Mouse (Mus musculus): ENCODE measurements around the gene Taar7d.

Taar7d gene

GRCm38 (mm10) chr10:24026922-24027321 is at the start of gene Taar7d:
Gene Taar7d, plus strand, starts transcription at chr10:24027222.
- Histone ChIP-seq H3K36me3 (ENCODE audit: control insufficient read depth, insufficient read depth, low read length, poor library complexity, severe bottlenecking) (no peaks in the 10 kb centered on the region), H3K27me3 (ENCODE audit: control insufficient read depth, insufficient read depth, low read length, poor library complexity, severe bottlenecking) (no peaks in the 10 kb centered on the region)
- DNase-seq (ENCODE audit: low read depth, low spot score), result no peak

- Histone ChIP-seq H3K27me3 (ENCODE audit: control insufficient read depth, insufficient read depth, low read length, poor library complexity, severe bottlenecking) (no peaks in the 10 kb centered on the region), H3K36me3 (ENCODE audit: control insufficient read depth, insufficient read depth, low read length, poor library complexity, severe bottlenecking) (no peaks in the 10 kb centered on the region)
- DNase-seq (ENCODE audit: low read depth, low spot score), result no peak
These were observed 49.1 kb upstream of the Taar7d start for GRCm38 (mm10) chr10:23977958-23978357.

DNA sequence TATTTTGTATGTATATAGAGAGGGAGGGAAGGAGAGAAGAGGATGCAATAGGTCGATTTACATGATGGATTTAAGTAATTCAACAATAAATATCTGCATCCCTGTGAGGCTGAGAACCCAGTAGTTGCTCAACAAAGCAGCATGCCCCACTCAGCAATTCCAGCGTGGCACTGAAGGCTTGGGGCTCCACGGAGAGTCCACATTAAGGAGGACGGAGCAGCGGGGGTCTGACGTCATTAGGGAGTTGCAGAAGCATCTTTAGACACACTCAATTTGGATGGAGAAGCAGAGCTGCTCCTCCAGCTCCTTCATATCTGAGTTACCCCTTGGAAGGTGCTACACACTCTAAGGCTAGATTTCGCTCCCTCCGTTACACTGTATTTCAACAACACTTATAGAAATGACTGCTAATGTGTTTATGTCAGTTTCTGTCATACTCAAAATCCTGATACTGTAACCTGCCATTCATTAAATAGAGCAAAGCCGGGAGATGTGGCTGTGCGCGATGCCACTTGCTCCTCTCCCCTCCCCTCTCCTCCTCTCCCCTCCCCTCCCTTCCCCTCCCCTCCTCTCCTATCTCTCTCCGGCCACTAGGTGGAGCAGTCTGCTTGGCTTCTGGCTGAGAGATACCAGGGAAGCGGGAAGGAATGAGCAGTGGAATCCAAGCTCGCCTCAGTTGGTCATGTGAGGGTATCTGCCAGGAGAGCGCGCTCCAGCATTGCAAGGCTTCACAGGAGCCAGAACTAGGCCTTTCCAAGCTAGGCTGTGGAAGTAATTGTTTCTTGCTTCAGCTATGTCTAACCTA is 47.9 kb upstream of the Taar7d start:
- peak; percentile 45 for DNase-seq (ENCODE audit: low read depth, low spot score)
- Histone ChIP-seq H3K27me3 (ENCODE audit: control insufficient read depth, insufficient read depth, low read length, poor library complexity, severe bottlenecking) (no peaks in the 10 kb centered on the region), H3K36me3 (ENCODE audit: control insufficient read depth, insufficient read depth, low read length, poor library complexity, severe bottlenecking) (no peaks in the 10 kb centered on the region)

DNA sequence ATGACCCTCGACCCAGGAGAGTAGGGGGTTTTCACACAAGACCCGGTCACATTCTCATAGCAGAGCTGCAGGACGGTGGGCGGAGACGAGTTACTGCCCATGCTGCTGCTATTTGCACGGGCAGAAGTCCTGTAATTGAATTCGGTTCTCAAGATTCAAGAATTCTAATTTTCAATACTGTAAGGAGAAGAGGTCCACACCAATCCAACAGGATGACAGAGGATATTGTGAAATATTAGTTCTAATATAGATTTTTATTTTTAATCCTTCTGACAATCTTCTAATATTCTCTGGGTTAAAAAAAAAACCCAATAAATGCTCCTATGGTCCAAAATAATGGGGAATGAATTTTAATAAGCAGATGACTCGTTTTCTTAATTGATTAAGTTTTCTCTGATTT is 41.5 kb upstream of the Taar7d start, which contains the start of gene Taar6:
Gene Taar6, minus strand, starts transcription at position 101 of the 400 bp plus-strand sequence.
- no peaks in the 10 kb centered on the region for H3K27me3 ChIP-seq (ENCODE audit: control insufficient read depth, insufficient read depth, low read length, poor library complexity, severe bottlenecking)
- H3K36me3 ChIP-seq (ENCODE audit: control insufficient read depth, insufficient read depth, low read length, poor library complexity, severe bottlenecking), result no peaks in the 10 kb centered on the region
- DNase-seq (ENCODE audit: low read depth, low spot score), result no peak

- DNase-seq (ENCODE audit: low read depth, low spot score), result no peak
- Histone ChIP-seq H3K36me3 (ENCODE audit: control insufficient read depth, insufficient read depth, low read length, poor library complexity, severe bottlenecking) (no peaks in the 10 kb centered on the region), H3K27me3 (ENCODE audit: control insufficient read depth, insufficient read depth, low read length, poor library complexity, severe bottlenecking) (no peaks in the 10 kb centered on the region)
These were observed 40.6 kb upstream of the Taar7d start for GRCm38 (mm10) chr10:23986419-23986818.

DNA sequence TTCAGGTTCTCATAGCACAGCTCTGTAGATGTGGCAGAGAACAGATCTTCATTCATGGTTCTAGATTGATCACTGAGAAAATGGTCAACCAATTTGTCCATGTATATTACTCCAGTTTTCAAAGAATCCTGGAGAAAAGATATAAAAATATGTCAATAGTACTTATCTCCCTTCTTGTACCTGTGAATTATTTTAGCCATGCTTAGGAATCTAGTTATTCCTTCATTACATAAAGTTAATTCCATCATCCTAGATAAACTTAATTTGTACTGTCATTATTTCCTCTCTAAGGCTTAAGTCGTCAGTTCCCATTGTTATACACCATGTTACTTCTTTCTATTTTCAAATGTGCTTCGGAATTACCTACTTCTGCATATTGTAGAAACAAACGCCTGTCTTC is 33.6 kb upstream of the Taar7d start, which contains the start of gene Taar7a:
Gene Taar7a, minus strand, starts transcription at position 101 of the 400 bp plus-strand sequence.
- no peak for DNase-seq (ENCODE audit: low read depth, low spot score)
- Histone ChIP-seq H3K27me3 (ENCODE audit: control insufficient read depth, insufficient read depth, low read length, poor library complexity, severe bottlenecking) (no peaks in the 10 kb centered on the region), H3K36me3 (ENCODE audit: control insufficient read depth, insufficient read depth, low read length, poor library complexity, severe bottlenecking) (no peaks in the 10 kb centered on the region)

DNA sequence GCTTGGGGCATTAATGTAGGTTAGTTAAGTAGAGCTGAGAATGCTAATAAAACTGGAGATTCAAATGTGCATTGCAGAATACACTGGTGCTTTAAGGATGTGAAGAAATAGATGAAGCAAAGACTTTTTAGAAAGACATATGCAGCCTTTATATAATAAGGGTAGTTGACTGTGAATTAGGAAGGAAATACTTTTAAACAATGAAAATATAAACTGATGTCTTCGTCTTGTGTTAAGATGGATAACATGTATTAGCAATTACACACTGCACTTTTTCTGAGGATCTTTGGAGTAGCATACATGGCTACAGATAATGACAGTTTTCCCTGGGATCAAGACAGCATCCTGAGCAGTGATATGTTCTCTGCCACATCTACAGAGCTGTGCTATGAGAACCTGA is 27.4 kb upstream of the Taar7d start, which contains the start of gene Taar7b:
Gene Taar7b, plus strand, starts transcription at position 301 of the 400 bp plus-strand sequence.
- DNase-seq (ENCODE audit: low read depth, low spot score), result no peak
- Histone ChIP-seq H3K27me3 (ENCODE audit: control insufficient read depth, insufficient read depth, low read length, poor library complexity, severe bottlenecking) (no peaks in the 10 kb centered on the region), H3K36me3 (ENCODE audit: control insufficient read depth, insufficient read depth, low read length, poor library complexity, severe bottlenecking) (no peaks in the 10 kb centered on the region)

GRCm38 (mm10) chr10:24006442-24006841 is 20.6 kb upstream of the Taar7d start:
- H3K36me3 ChIP-seq (ENCODE audit: control insufficient read depth, insufficient read depth, low read length, poor library complexity, severe bottlenecking), result no peaks in the 10 kb centered on the region
- DNase-seq (ENCODE audit: low read depth, low spot score), result no peak
- no peaks in the 10 kb centered on the region for H3K27me3 ChIP-seq (ENCODE audit: control insufficient read depth, insufficient read depth, low read length, poor library complexity, severe bottlenecking)

GRCm38 (mm10) chr10:24007034-24007433 is 20.0 kb upstream of the Taar7d start:
- no peak for DNase-seq (ENCODE audit: low read depth, low spot score)
- Histone ChIP-seq H3K36me3 (ENCODE audit: control insufficient read depth, insufficient read depth, low read length, poor library complexity, severe bottlenecking) (no peaks in the 10 kb centered on the region), H3K27me3 (ENCODE audit: control insufficient read depth, insufficient read depth, low read length, poor library complexity, severe bottlenecking) (no peaks in the 10 kb centered on the region)

- no peak for DNase-seq (ENCODE audit: low read depth, low spot score)
- Histone ChIP-seq H3K27me3 (ENCODE audit: control insufficient read depth, insufficient read depth, low read length, poor library complexity, severe bottlenecking) (no peaks in the 10 kb centered on the region), H3K36me3 (ENCODE audit: control insufficient read depth, insufficient read depth, low read length, poor library complexity, severe bottlenecking) (no peaks in the 10 kb centered on the region)
These were observed 18.9 kb upstream of the Taar7d start for GRCm38 (mm10) chr10:24008143-24008542.

GRCm38 (mm10) chr10:24031347-24031746 is 4.3 kb downstream of the Taar7d start:
- no peak for DNase-seq (ENCODE audit: low read depth, low spot score)
- Histone ChIP-seq H3K27me3 (ENCODE audit: control insufficient read depth, insufficient read depth, low read length, poor library complexity, severe bottlenecking) (no peaks in the 10 kb centered on the region), H3K36me3 (ENCODE audit: control insufficient read depth, insufficient read depth, low read length, poor library complexity, severe bottlenecking) (no peaks in the 10 kb centered on the region)

DNA sequence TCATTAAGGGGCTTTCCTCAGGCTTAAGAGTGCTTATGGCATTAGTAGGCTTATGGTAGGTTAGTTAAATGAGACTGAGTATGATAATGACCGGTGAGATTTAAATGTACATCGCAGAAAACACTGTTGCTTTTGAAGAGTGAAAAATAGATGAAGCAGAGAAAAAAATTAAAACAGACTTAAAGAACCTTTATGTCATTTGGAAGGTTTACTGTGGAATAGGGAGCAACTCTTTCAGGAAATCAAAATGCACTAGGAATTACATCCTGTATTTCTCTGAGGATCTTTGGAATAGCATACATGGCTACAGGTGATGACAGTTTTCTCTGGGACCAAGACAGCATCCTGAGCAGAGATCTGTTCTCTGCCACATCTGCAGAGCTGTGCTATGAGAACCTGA is 10.3 kb downstream of the Taar7d start, which contains the start of gene Taar7e:
Gene Taar7e, plus strand, starts transcription at position 301 of the 400 bp plus-strand sequence.
- Histone ChIP-seq H3K36me3 (ENCODE audit: control insufficient read depth, insufficient read depth, low read length, poor library complexity, severe bottlenecking) (no peaks in the 10 kb centered on the region), H3K27me3 (ENCODE audit: control insufficient read depth, insufficient read depth, low read length, poor library complexity, severe bottlenecking) (no peaks in the 10 kb centered on the region)
- DNase-seq (ENCODE audit: low read depth, low spot score), result no peak

DNA sequence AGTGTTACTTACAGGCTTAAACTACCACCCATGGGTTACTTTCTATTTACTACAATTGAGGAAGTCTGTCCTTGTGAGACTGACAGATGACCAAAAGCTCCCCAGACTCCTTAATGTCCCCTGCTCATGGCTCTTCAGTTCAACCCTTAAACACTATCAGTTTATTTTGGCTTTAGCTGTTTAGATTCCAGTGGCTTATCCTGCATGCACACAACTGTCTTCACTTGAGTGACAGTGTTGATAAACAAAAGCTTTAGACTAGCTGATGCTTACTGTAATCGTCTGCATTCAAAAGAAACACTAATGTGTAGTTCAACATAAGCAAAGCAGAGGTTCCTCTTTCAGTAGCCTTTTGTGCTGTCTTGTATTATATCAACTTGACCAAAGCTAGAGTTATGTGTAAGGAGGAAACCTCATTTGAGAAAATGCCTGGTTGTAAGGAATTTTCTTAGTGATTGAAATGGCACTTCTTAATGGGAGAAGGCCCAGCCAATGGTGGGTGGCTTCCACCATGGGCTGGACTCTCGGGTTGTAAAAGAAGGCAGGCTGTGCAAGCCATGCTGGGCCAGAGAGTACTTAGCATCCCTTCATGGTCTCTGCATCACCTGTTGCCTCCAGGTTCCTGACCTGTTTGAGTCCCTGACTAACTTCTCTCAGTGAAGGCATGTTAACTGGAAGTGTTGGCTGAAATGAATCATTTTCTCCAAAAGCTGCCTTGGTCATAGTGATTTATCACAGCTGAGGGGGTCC is 13.3 kb downstream of the Taar7d start:
- DNase-seq (ENCODE audit: low read depth, low spot score), result no peak
- Histone ChIP-seq H3K36me3 (ENCODE audit: control insufficient read depth, insufficient read depth, low read length, poor library complexity, severe bottlenecking) (no peaks in the 10 kb centered on the region), H3K27me3 (ENCODE audit: control insufficient read depth, insufficient read depth, low read length, poor library complexity, severe bottlenecking) (no peaks in the 10 kb centered on the region)

GRCm38 (mm10) chr10:24049210-24049609 is 22.2 kb downstream of the Taar7d start, which contains the start of gene Taar7f:
Gene Taar7f, plus strand, starts transcription at chr10:24049510.
- no peak for DNase-seq (ENCODE audit: low read depth, low spot score)
- Histone ChIP-seq H3K27me3 (ENCODE audit: control insufficient read depth, insufficient read depth, low read length, poor library complexity, severe bottlenecking) (no peaks in the 10 kb centered on the region), H3K36me3 (ENCODE audit: control insufficient read depth, insufficient read depth, low read length, poor library complexity, severe bottlenecking) (no peaks in the 10 kb centered on the region)

- no peaks in the 10 kb centered on the region for H3K36me3 ChIP-seq (ENCODE audit: control insufficient read depth, insufficient read depth, low read length, poor library complexity, severe bottlenecking)
- no peaks in the 10 kb centered on the region for H3K27me3 ChIP-seq (ENCODE audit: control insufficient read depth, insufficient read depth, low read length, poor library complexity, severe bottlenecking)
- no peak for DNase-seq (ENCODE audit: low read depth, low spot score)
These were observed 25.0 kb downstream of the Taar7d start for GRCm38 (mm10) chr10:24052039-24052438.

Measured in splenic B cell, adult 2 months (primary cell).